Mouse (Mus musculus) kidney, embryonic 15.5 days (tissue): Measurements from ENCODE around the gene Stac. TPM values are rescaled to one million over a fixed set of nuclear protein-coding genes. Genes with fewer than 3 reads are reported as not detected.

Source experiments
- ATAC-seq: fragments of 200-750 bp; cut with Nextera tagmentation; replicated peaks from 2 replicates; pipeline ENCODE4 v1.8.0; 2017; ENCODE audit warnings: moderate TSS enrichment; ENCODE audit not compliant: low FRiP score
- H3K27ac ChIP-seq: fragments of 300-500 bp; sonication (generic); 2 replicates; pipeline ENCODE4 v1.5.1; 2015; ENCODE audit warnings: mild to moderate bottlenecking, inconsistent platforms
- H3K27me3 ChIP-seq: fragments of 300-500 bp; sonication (generic); 2 replicates; pipeline ENCODE4 v1.6.1; 2015; ENCODE audit warnings: inconsistent platforms
- H3K36me3 ChIP-seq: fragments of 300-500 bp; sonication (generic); 2 replicates; pipeline ENCODE4 v1.6.1; 2015; ENCODE audit warnings: inconsistent platforms
- H3K4me1 ChIP-seq: fragments of 300-500 bp; sonication (generic); 2 replicates; pipeline ENCODE4 v1.6.1; 2015; ENCODE audit warnings: inconsistent platforms
- H3K4me2 ChIP-seq: fragments of 300-500 bp; sonication (generic); 2 replicates; pipeline ENCODE4 v1.6.1; 2015; ENCODE audit warnings: moderate library complexity, mild to moderate bottlenecking, inconsistent platforms
- H3K4me3 ChIP-seq: fragments of 300-500 bp; sonication (generic); replicated peaks from 2 replicates; pipeline ENCODE4 v1.5.1; 2015; ENCODE audit warnings: mild to moderate bottlenecking, inconsistent platforms
- H3K9ac ChIP-seq: fragments of 300-500 bp; sonication (generic); 2 replicates; pipeline ENCODE4 v1.6.1; 2015; ENCODE audit warnings: mild to moderate bottlenecking, inconsistent platforms
- H3K9me3 ChIP-seq: fragments of 300-500 bp; sonication (generic); replicated peaks from 2 replicates; pipeline ENCODE4 v1.6.1; 2016; ENCODE audit warnings: inconsistent platforms
- WGBS: fragments of 180-500 bp; shearing (Covaris S2); methylation state at CpG from one replicate; pipeline ENCODE4 v1.1.7; 2015; ENCODE audit warnings: mixed read lengths; 5-methylcytosine and 5-hydroxymethylcytosine counted together
- polyA plus RNA-seq: library from polyadenylated mRNA; unstranded; fragments of >200 nt; fragmentation: Nextera tagmentation; extraction: Ambion mirVana; gene quantifications from 2 replicates; pipeline ENCODE4 v1.2.1, GENCODE M21; 2015

Stac gene
- polyA plus RNA-seq, 1 experiment from 2014 or later: 4.7 TPM

DNA sequence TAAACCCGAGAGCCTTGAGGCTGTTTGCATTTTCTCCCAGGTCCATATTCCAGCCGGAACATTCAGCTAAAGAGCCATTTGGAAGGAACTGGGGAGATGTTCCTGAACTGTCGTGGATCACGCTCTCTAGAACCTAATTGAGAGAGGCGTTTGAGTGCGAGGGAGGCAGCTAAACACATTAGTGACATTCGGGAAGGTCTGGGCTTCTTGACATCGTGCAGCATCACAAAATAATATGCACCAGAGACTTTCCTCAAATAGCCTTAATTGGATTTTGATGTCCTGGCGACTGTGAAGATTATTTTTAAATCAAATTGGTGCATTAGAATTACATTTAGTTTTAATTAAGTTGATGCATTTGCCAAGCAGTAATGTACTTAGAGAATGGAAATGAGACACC, 111.4 kb downstream of the Stac start:
- WGBS: 59% methylated on average over 9 of the region's 9 CpGs
- H3K9me3 ChIP-seq: no peaks in the 10 kb centered on the region
- no peak overlapping the region for H3K9ac ChIP-seq
- no peak overlapping the region for H3K4me2 ChIP-seq
- H3K4me3 ChIP-seq: no peak overlapping the region
- ATAC-seq: no peak
- H3K27ac ChIP-seq: no peak overlapping the region
- H3K27me3 ChIP-seq: no peaks in the 10 kb centered on the region
- no peaks in the 10 kb centered on the region for H3K36me3 ChIP-seq
- H3K4me1 ChIP-seq: no peaks in the 10 kb centered on the region

GRCm38 (mm10) chr9:111577453-111577852, 112.7 kb downstream of the Stac start:
- 82% methylated on average over 6 of the region's 6 CpGs for WGBS
- H3K27ac ChIP-seq: no peak overlapping the region
- H3K9ac ChIP-seq: no peak overlapping the region
- H3K36me3 ChIP-seq: no peaks in the 10 kb centered on the region
- H3K4me1 ChIP-seq: no peaks in the 10 kb centered on the region
- ATAC-seq: no peak
- H3K4me3 ChIP-seq: no peak overlapping the region
- H3K27me3 ChIP-seq: no peaks in the 10 kb centered on the region
- no peaks in the 10 kb centered on the region for H3K9me3 ChIP-seq
- H3K4me2 ChIP-seq: no peak overlapping the region

GRCm38 (mm10) chr9:111575889-111576288, 114.3 kb downstream of the Stac start:
- H3K4me3 ChIP-seq: no peak overlapping the region
- no peak overlapping the region for H3K9ac ChIP-seq
- no peaks in the 10 kb centered on the region for H3K36me3 ChIP-seq
- no peaks in the 10 kb centered on the region for H3K27me3 ChIP-seq
- H3K4me1 ChIP-seq: no peaks in the 10 kb centered on the region
- WGBS: 39% methylated on average over 4 of the region's 4 CpGs
- ATAC-seq: no peak
- no peaks in the 10 kb centered on the region for H3K9me3 ChIP-seq
- no peak overlapping the region for H3K4me2 ChIP-seq
- H3K27ac ChIP-seq: no peak overlapping the region

- Histone ChIP-seq H3K4me3 (no peak overlapping the region), H3K36me3 (no peaks in the 10 kb centered on the region), H3K27ac (no peak overlapping the region), H3K9me3 (no peaks in the 10 kb centered on the region), H3K27me3 (no peaks in the 10 kb centered on the region), H3K4me2 (no peak overlapping the region), H3K9ac (no peak overlapping the region), H3K4me1 (no peaks in the 10 kb centered on the region)
- ATAC-seq: no peak
- 92% methylated on average over 5 of the region's 5 CpGs for WGBS
Measured at GRCm38 (mm10) chr9:111573836-111574235, 116.3 kb downstream of the Stac start.

GRCm38 (mm10) chr9:111571619-111572018, 118.5 kb downstream of the Stac start:
- Histone ChIP-seq H3K9me3 (no peaks in the 10 kb centered on the region), H3K9ac (no peak overlapping the region), H3K4me2 (no peak overlapping the region), H3K36me3 (no peaks in the 10 kb centered on the region), H3K27me3 (no peaks in the 10 kb centered on the region), H3K27ac (no peak overlapping the region), H3K4me3 (no peak overlapping the region), H3K4me1 (no peaks in the 10 kb centered on the region)
- no peak for ATAC-seq
- 86% methylated on average over 5 of the region's 5 CpGs for WGBS

GRCm38 (mm10) chr9:111564176-111564575, 126.0 kb downstream of the Stac start:
- no peak overlapping the region for H3K27ac ChIP-seq
- H3K4me2 ChIP-seq: no peak overlapping the region
- 93% methylated on average over 6 of the region's 6 CpGs for WGBS
- H3K4me3 ChIP-seq: no peak overlapping the region
- H3K36me3 ChIP-seq: no peaks in the 10 kb centered on the region
- no peaks in the 10 kb centered on the region for H3K27me3 ChIP-seq
- peaks cover 25% of the 10 kb centered on the region for H3K4me1 ChIP-seq
- H3K9ac ChIP-seq: no peak overlapping the region
- no peak for ATAC-seq
- H3K9me3 ChIP-seq: no peaks in the 10 kb centered on the region

GRCm38 (mm10) chr9:111563226-111563625, 126.9 kb downstream of the Stac start:
- WGBS: 66% methylated on average over 7 of the region's 7 CpGs
- peaks cover 25% of the 10 kb centered on the region for H3K4me1 ChIP-seq
- H3K9me3 ChIP-seq: no peaks in the 10 kb centered on the region
- no peak for ATAC-seq
- no peak overlapping the region for H3K4me3 ChIP-seq
- peak overlapping the region; percentile 37 for H3K4me2 ChIP-seq
- no peaks in the 10 kb centered on the region for H3K27me3 ChIP-seq
- no peaks in the 10 kb centered on the region for H3K36me3 ChIP-seq
- H3K9ac ChIP-seq: no peak overlapping the region
- peak overlapping the region; percentile 73; the same call in 1 of the 2 replicates for H3K27ac ChIP-seq

DNA sequence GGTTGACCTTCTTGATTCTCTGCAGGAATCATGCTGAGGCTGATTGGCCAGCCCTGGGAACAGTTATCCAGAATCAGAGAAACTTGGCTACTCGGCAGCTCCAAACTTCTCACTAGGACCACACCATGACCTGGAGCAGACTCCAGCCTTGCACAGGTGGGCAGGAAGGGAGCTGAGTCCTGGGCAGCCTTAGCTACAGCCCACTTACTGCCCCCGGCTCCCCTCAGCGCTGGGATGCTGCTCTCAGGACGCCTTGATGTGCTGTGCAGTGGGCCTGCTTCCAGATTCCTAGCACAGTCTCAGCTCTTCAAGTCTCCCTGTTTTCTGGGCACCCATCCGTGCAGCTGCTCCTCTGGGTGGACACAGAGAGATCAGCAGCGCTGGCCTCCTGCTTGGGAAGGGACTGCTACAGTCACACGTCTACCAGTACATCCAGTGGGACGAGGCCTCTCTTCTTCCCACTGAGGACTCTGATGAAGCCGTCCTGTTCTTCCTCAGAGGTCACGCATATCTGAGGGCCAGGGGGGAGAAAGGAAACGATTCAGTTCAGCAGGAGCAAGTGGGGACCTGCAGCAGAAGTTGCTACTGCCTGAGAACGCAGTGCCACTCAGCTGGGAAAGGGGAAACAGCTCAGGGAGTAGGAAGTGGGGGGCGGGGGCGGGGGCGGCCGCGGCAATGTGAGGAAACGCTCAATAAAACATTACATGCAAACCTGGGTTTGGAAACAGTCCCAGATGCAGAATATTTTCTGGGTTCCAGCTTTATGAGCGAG, 127.7 kb downstream of the Stac start:
- Histone ChIP-seq H3K27me3 (no peaks in the 10 kb centered on the region), H3K27ac (peak overlapping the region; percentile 73), H3K4me2 (peak overlapping the region; percentile 37), H3K9ac (no peak overlapping the region), H3K4me1 (peaks cover 25% of the 10 kb centered on the region), H3K9me3 (no peaks in the 10 kb centered on the region), H3K36me3 (no peaks in the 10 kb centered on the region), H3K4me3 (no peak overlapping the region)
- 31% methylated on average over 19 of the region's 19 CpGs for WGBS
- ATAC-seq: peak; percentile 68; the same call in 1 of the 2 replicates

GRCm38 (mm10) chr9:111556699-111557098, 133.4 kb downstream of the Stac start:
- no peaks in the 10 kb centered on the region for H3K9me3 ChIP-seq
- H3K4me1 ChIP-seq: peaks cover 12% of the 10 kb centered on the region
- H3K4me3 ChIP-seq: no peak overlapping the region
- H3K9ac ChIP-seq: no peak overlapping the region
- WGBS: 78% methylated on average over 3 of the region's 3 CpGs
- ATAC-seq: no peak
- H3K36me3 ChIP-seq: no peaks in the 10 kb centered on the region
- H3K4me2 ChIP-seq: no peak overlapping the region
- no peaks in the 10 kb centered on the region for H3K27me3 ChIP-seq
- no peak overlapping the region for H3K27ac ChIP-seq

- Histone ChIP-seq H3K9ac (no peak overlapping the region), H3K36me3 (no peaks in the 10 kb centered on the region), H3K27ac (peak overlapping the region; percentile 30; the same call in 1 of the 2 replicates), H3K9me3 (no peaks in the 10 kb centered on the region), H3K4me2 (no peak overlapping the region), H3K27me3 (no peaks in the 10 kb centered on the region), H3K4me1 (peaks cover 12% of the 10 kb centered on the region; the same call in 1 of the 2 replicates), H3K4me3 (no peak overlapping the region)
- ATAC-seq: peak; percentile 67
- 12% methylated on average over 3 of the region's 3 CpGs for WGBS
Measured at GRCm38 (mm10) chr9:111552865-111553264, 137.3 kb downstream of the Stac start.

- Histone ChIP-seq H3K27me3 (no peaks in the 10 kb centered on the region), H3K4me2 (no peak overlapping the region)
- 68% methylated on average over 15 of the region's 15 CpGs for WGBS
Measured at GRCm38 (mm10) chr9:111551461-111552190, 138.5 kb downstream of the Stac start.

DNA sequence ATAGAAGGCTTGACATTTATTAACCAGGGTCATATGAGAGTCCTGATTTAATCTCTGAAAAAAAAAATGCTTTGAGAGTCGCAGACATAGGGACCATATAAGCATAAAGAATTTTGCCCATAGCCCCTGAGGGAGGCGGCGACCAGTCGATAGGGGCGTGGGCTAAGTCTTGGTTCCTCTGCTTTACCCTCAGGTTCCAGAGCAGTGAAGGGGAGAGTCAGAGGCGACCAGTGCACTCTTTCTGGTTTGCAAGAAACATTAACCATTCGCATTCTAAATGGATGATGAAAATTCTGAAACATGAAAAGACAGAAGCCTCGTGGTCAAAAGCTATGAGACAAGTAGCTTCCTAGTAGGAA, 139.2 kb downstream of the Stac start:
- 71% methylated on average over 8 of the region's 8 CpGs for WGBS
- H3K27ac ChIP-seq: no peak overlapping the region
- no peak overlapping the region for H3K4me3 ChIP-seq
- no peaks in the 10 kb centered on the region for H3K27me3 ChIP-seq
- H3K9me3 ChIP-seq: no peaks in the 10 kb centered on the region
- H3K9ac ChIP-seq: no peak overlapping the region
- no peaks in the 10 kb centered on the region for H3K36me3 ChIP-seq
- ATAC-seq: peak; percentile 71; the same call in 1 of the 2 replicates
- no peak overlapping the region for H3K4me2 ChIP-seq
- H3K4me1 ChIP-seq: peaks cover 12% of the 10 kb centered on the region; the same call in 1 of the 2 replicates

More at GRCm38 (mm10) chr9:111551461-111552190, 138.5 kb downstream of the Stac start:
- Histone ChIP-seq H3K9me3 (no peaks in the 10 kb centered on the region), H3K27ac (no peak overlapping the region), H3K4me1 (peaks cover 12% of the 10 kb centered on the region; the same call in 1 of the 2 replicates), H3K9ac (no peak overlapping the region), H3K4me3 (no peak overlapping the region), H3K36me3 (no peaks in the 10 kb centered on the region)
- no peak for ATAC-seq
